Mouse (Mus musculus) brain, embryonic 14.5 days (tissue): Measurements from ENCODE around the gene Ckmt2.

Experiments
- CTCF ChIP-seq: fragments of 200-500 bp; IDR thresholded peaks from 2 replicates; pipeline ENCODE4 v1.5.1; 2012; ENCODE audit warnings: inconsistent platforms, mild to moderate bottlenecking, moderate library complexity, borderline replicate concordance; ENCODE audit not compliant: insufficient read depth, insufficient read length; ENCODE audit errors: extremely low read depth
- POLR2A ChIP-seq: fragments of 200-500 bp; IDR thresholded peaks from 2 replicates; pipeline ENCODE4 v1.6.1; 2012; ENCODE audit warnings: mild to moderate bottlenecking, inconsistent platforms, borderline replicate concordance; ENCODE audit not compliant: poor library complexity, insufficient read depth, insufficient read length, severe bottlenecking; ENCODE audit errors: extremely low read depth

GRCm38 (mm10) chr13:91915582-91916239 lies 39.0 kb upstream of the Ckmt2 start:
- TF ChIP-seq POLR2A (no peak), CTCF (no peak)
